Mouse (Mus musculus) hindbrain, postnatal 0 days (tissue): ENCODE data around the gene Chst14. TPM values are rescaled to one million over a fixed set of nuclear protein-coding genes. Genes with fewer than 3 reads are reported as not detected.
A peak's percentile ranks its signal among the peaks of the same experiment; 100 is the strongest.

ENCODE experiments used
- ATAC-seq: fragments of 200-750 bp; cut with Nextera tagmentation; 2 replicates; pipeline ENCODE4 v1.8.0; 2017; ENCODE audit warnings: mild to moderate bottlenecking, moderate TSS enrichment, moderate library complexity
- DNase-seq: peaks from one replicate; pipeline ENCODE4 v3.0.0-alpha.2; 2015; ENCODE audit warnings: low spot score
- H3K27ac ChIP-seq: fragments of 300-500 bp; sonication (generic); 2 replicates; pipeline ENCODE4 v1.5.1; 2014; ENCODE audit warnings: mild to moderate bottlenecking
- H3K27me3 ChIP-seq: fragments of 300-500 bp; sonication (generic); 2 replicates; pipeline ENCODE4 v1.6.1; 2014; ENCODE audit warnings: low read length, mixed read lengths; ENCODE audit not compliant: insufficient read depth
- H3K36me3 ChIP-seq: fragments of 300-500 bp; sonication (generic); 2 replicates; pipeline ENCODE4 v1.6.1; 2014; ENCODE audit warnings: low read length, mixed read lengths; ENCODE audit not compliant: insufficient read depth
- H3K4me1 ChIP-seq: fragments of 300-500 bp; sonication (generic); 2 replicates; pipeline ENCODE4 v1.6.1; 2014; ENCODE audit warnings: antibody characterized with exemption, low read length, mixed read lengths; ENCODE audit not compliant: insufficient read depth
- H3K4me2 ChIP-seq: fragments of 300-500 bp; sonication (generic); 2 replicates; pipeline ENCODE4 v1.6.1; 2014; ENCODE audit warnings: low read depth, mild to moderate bottlenecking, low read length, moderate library complexity, mixed read lengths
- H3K4me3 ChIP-seq: fragments of 300-500 bp; sonication (generic); 2 replicates; pipeline ENCODE4 v1.5.1; 2014; ENCODE audit warnings: low read length
- H3K9ac ChIP-seq: fragments of 300-500 bp; sonication (generic); replicated peaks from 2 replicates; pipeline ENCODE4 v1.6.1; 2014; ENCODE audit warnings: mild to moderate bottlenecking, low read length, moderate library complexity, mixed read lengths
- H3K9me3 ChIP-seq: fragments of 300-500 bp; sonication (generic); 2 replicates; pipeline ENCODE4 v1.6.1; 2016; ENCODE audit warnings: low read length, mixed read lengths
- CTCF ChIP-seq: IDR thresholded peaks from 2 replicates; pipeline ENCODE4 v1.5.1; 2016; ENCODE audit warnings: antibody characterized with exemption, control low read depth, low read depth
- WGBS: fragments of 180-500 bp; shearing (Covaris S2); extraction: QIAGEN DNeasy Blood & Tissue Kit; methylation state at CpG from one replicate; pipeline ENCODE4 v1.1.7; 2014; 5-methylcytosine and 5-hydroxymethylcytosine counted together
- polyA plus RNA-seq: library from polyadenylated mRNA; unstranded; fragments of >200 nt; fragmentation: Nextera tagmentation; extraction: Ambion mirVana; gene quantifications from 2 replicates; pipeline ENCODE4 v1.2.1, GENCODE M21; 2015
- total RNA-seq: library from RNA; depleted of rRNA; stranded (reverse); fragments of >200 nt; gene quantifications from 2 replicates; pipeline ENCODE4 v1.2.3, GENCODE M21; 2014; rRNA removed

Chst14 gene
- total and polyA plus RNA-seq, 2 experiments from 2014 or later: 4.7 to 8.5 TPM

- peaks cover 11% of the 10 kb centered on the region; the same call in 1 of the 2 replicates for H3K4me1 ChIP-seq
- H3K9me3 ChIP-seq: no peaks in the 10 kb centered on the region
- ATAC-seq (peak; percentile 78), DNase-seq (peak; percentile 91)
- peak; percentile 92 for TF ChIP-seq CTCF
- peak overlapping the region; percentile 35 for H3K4me3 ChIP-seq
- WGBS: under 1% methylated on average over 33 of the region's 33 CpGs
- peak overlapping the region; percentile 74 for H3K4me2 ChIP-seq
- H3K36me3 ChIP-seq: no peaks in the 10 kb centered on the region
- H3K27ac ChIP-seq: no peak overlapping the region
- peaks cover 21% of the 10 kb centered on the region; the same call in 1 of the 2 replicates for H3K27me3 ChIP-seq
- H3K9ac ChIP-seq: peak overlapping the region; percentile 37
Observed at GRCm38 (mm10) chr2:118972687-118973376, 46.5 kb downstream of the Chst14 start.

GRCm38 (mm10) chr2:118975855-118976254 lies 49.6 kb downstream of the Chst14 start:
- Histone ChIP-seq H3K9me3 (no peaks in the 10 kb centered on the region), H3K27ac (peak overlapping the region; percentile 43; the same call in 1 of the 2 replicates), H3K4me3 (peak overlapping the region; percentile 38), H3K4me1 (peaks cover 11% of the 10 kb centered on the region; the same call in 1 of the 2 replicates), H3K9ac (peak overlapping the region; percentile 48), H3K36me3 (no peaks in the 10 kb centered on the region), H3K27me3 (peaks cover 21% of the 10 kb centered on the region; the same call in 1 of the 2 replicates), H3K4me2 (peak overlapping the region; percentile 66)
- peak; percentile 31 for DNase-seq
- TF ChIP-seq CTCF: no peak
- peak; percentile 8 for ATAC-seq
- WGBS: 2% methylated on average over 15 of the region's 15 CpGs

GRCm38 (mm10) chr2:118976282-118976929 lies 50.1 kb downstream of the Chst14 start:
- H3K27me3 ChIP-seq: peaks cover 21% of the 10 kb centered on the region; the same call in 1 of the 2 replicates
- WGBS: 2% methylated on average over 57 of the region's 57 CpGs
- ATAC-seq (peak; percentile 83), DNase-seq (peak; percentile 85)
- peak; percentile 77 for TF ChIP-seq CTCF
- peak overlapping the region; percentile 48 for H3K9ac ChIP-seq
- peak overlapping the region; percentile 38 for H3K4me3 ChIP-seq
- H3K27ac ChIP-seq: peak overlapping the region; percentile 43
- H3K9me3 ChIP-seq: no peaks in the 10 kb centered on the region
- no peaks in the 10 kb centered on the region for H3K36me3 ChIP-seq
- H3K4me2 ChIP-seq: peak overlapping the region; percentile 66
- peaks cover 11% of the 10 kb centered on the region; the same call in 1 of the 2 replicates for H3K4me1 ChIP-seq

GRCm38 (mm10) chr2:118976941-118977340 lies 50.6 kb downstream of the Chst14 start:
- H3K4me2 ChIP-seq: peak overlapping the region; percentile 66
- peak overlapping the region; percentile 43; the same call in 1 of the 2 replicates for H3K27ac ChIP-seq
- H3K27me3 ChIP-seq: peaks cover 21% of the 10 kb centered on the region; the same call in 1 of the 2 replicates
- WGBS: 22% methylated on average over 5 of the region's 5 CpGs
- H3K9ac ChIP-seq: peak overlapping the region; percentile 48
- H3K4me3 ChIP-seq: peak overlapping the region; percentile 38
- H3K4me1 ChIP-seq: peaks cover 11% of the 10 kb centered on the region; the same call in 1 of the 2 replicates
- H3K9me3 ChIP-seq: no peaks in the 10 kb centered on the region
- no peaks in the 10 kb centered on the region for H3K36me3 ChIP-seq
- ATAC-seq: no peak
- no peak for TF ChIP-seq CTCF
- DNase-seq: no peak

GRCm38 (mm10) chr2:118978064-118978463 lies 51.8 kb downstream of the Chst14 start:
- Histone ChIP-seq H3K9me3 (no peaks in the 10 kb centered on the region), H3K36me3 (no peaks in the 10 kb centered on the region), H3K27ac (no peak overlapping the region), H3K4me1 (peaks cover 11% of the 10 kb centered on the region; the same call in 1 of the 2 replicates), H3K4me3 (no peak overlapping the region), H3K27me3 (peaks cover 21% of the 10 kb centered on the region; the same call in 1 of the 2 replicates), H3K4me2 (no peak overlapping the region), H3K9ac (no peak overlapping the region)
- WGBS: 40% methylated on average over 6 of the region's 6 CpGs
- ATAC-seq: no peak
- peak; percentile 48 for TF ChIP-seq CTCF
- DNase-seq: peak; percentile 58

Other genes starting within 250 kb of the Chst14 start
- 0.18 TPM in 1 of 2 replicates, not detected in the other for gene Ankrd63, start 222.5 kb upstream of the Chst14 start, total RNA-seq
- gene Ankrd63, start 222.5 kb upstream of the Chst14 start, polyA plus RNA-seq: 0.08 TPM in 1 of 2 replicates, not detected in the other
- gene Plcb2, start 198.1 kb upstream of the Chst14 start, total RNA-seq: 1.7 and 4.5 TPM in 2 replicates
- gene Plcb2, start 198.1 kb upstream of the Chst14 start, polyA plus RNA-seq: 0.61 and 0.69 TPM in 2 replicates
- 19.8 and 21.1 TPM in 2 replicates for gene Inafm2, start 180.7 kb upstream of the Chst14 start, total RNA-seq
- 18.9 TPM in 2 replicates for gene Inafm2, start 180.7 kb upstream of the Chst14 start, polyA plus RNA-seq
- 1.4 and 3.9 TPM in 2 replicates for gene Ccdc9b, start 163.8 kb upstream of the Chst14 start, total RNA-seq
- gene Ccdc9b, start 163.8 kb upstream of the Chst14 start, polyA plus RNA-seq: 0.70 and 0.84 TPM in 2 replicates
- gene Phgr1, start 153.7 kb upstream of the Chst14 start, total RNA-seq: not detected in 2 replicates
- not detected in 2 replicates for gene Phgr1, start 153.7 kb upstream of the Chst14 start, polyA plus RNA-seq
- gene Disp2, start 146.8 kb upstream of the Chst14 start, total RNA-seq: 175 and 188 TPM in 2 replicates
- gene Disp2, start 146.8 kb upstream of the Chst14 start, polyA plus RNA-seq: 56.4 and 70.4 TPM in 2 replicates
- gene Knstrn, start 112.5 kb upstream of the Chst14 start, total RNA-seq: 5.5 and 8.6 TPM in 2 replicates
- 16.5 and 21.6 TPM in 2 replicates for gene Knstrn, start 112.5 kb upstream of the Chst14 start, polyA plus RNA-seq
- gene Ivd, start 64.5 kb upstream of the Chst14 start, total RNA-seq: 68.2 and 101 TPM in 2 replicates
- 61.7 and 68.7 TPM in 2 replicates for gene Ivd, start 64.5 kb upstream of the Chst14 start, polyA plus RNA-seq
- 24.5 and 25.2 TPM in 2 replicates for gene Bahd1, start 26.1 kb upstream of the Chst14 start, total RNA-seq
- gene Bahd1, start 26.1 kb upstream of the Chst14 start, polyA plus RNA-seq: 4.8 and 5.9 TPM in 2 replicates
- 26.1 and 33.1 TPM in 2 replicates for gene Ccdc32, start 102.9 kb downstream of the Chst14 start, total RNA-seq
- gene Ccdc32, start 102.9 kb downstream of the Chst14 start, polyA plus RNA-seq: 47.7 and 47.9 TPM in 2 replicates
- gene Rpusd2, start 108.3 kb downstream of the Chst14 start, total RNA-seq: 10.4 and 11.2 TPM in 2 replicates
- gene Rpusd2, start 108.3 kb downstream of the Chst14 start, polyA plus RNA-seq: 3.3 and 4.5 TPM in 2 replicates
- 3.0 and 3.7 TPM in 2 replicates for gene Knl1, start 120.6 kb downstream of the Chst14 start, total RNA-seq
- gene Knl1, start 120.6 kb downstream of the Chst14 start, polyA plus RNA-seq: 10.0 and 14.3 TPM in 2 replicates
- 3.6 and 3.8 TPM in 2 replicates for gene Rad51, start 186.3 kb downstream of the Chst14 start, total RNA-seq
- gene Rad51, start 186.3 kb downstream of the Chst14 start, polyA plus RNA-seq: 9.0 and 9.6 TPM in 2 replicates
- gene Rmdn3, start 230.5 kb downstream of the Chst14 start, total RNA-seq: 30.5 and 34.7 TPM in 2 replicates
- 38.7 and 39.8 TPM in 2 replicates for gene Rmdn3, start 230.5 kb downstream of the Chst14 start, polyA plus RNA-seq
- gene Gchfr, start 241.3 kb downstream of the Chst14 start, total RNA-seq: 9.8 and 17.7 TPM in 2 replicates
- 16.8 and 19.2 TPM in 2 replicates for gene Gchfr, start 241.3 kb downstream of the Chst14 start, polyA plus RNA-seq
- gene Gm14137, start 248.0 kb downstream of the Chst14 start, total RNA-seq: 0.36 TPM in 1 of 2 replicates, not detected in the other
- 0.28 and 0.29 TPM in 2 replicates for gene Gm14137, start 248.0 kb downstream of the Chst14 start, polyA plus RNA-seq